Mouse (Mus musculus) fibroblast of lung, adult 2 months (primary cell): Measurements from ENCODE around the gene Qser1.

Experiments
- DNase-seq: peaks from one replicate; pipeline ENCODE4 v3.0.0-alpha.2; 2011; ENCODE audit warnings: low read depth

Gene Qser1

DNA sequence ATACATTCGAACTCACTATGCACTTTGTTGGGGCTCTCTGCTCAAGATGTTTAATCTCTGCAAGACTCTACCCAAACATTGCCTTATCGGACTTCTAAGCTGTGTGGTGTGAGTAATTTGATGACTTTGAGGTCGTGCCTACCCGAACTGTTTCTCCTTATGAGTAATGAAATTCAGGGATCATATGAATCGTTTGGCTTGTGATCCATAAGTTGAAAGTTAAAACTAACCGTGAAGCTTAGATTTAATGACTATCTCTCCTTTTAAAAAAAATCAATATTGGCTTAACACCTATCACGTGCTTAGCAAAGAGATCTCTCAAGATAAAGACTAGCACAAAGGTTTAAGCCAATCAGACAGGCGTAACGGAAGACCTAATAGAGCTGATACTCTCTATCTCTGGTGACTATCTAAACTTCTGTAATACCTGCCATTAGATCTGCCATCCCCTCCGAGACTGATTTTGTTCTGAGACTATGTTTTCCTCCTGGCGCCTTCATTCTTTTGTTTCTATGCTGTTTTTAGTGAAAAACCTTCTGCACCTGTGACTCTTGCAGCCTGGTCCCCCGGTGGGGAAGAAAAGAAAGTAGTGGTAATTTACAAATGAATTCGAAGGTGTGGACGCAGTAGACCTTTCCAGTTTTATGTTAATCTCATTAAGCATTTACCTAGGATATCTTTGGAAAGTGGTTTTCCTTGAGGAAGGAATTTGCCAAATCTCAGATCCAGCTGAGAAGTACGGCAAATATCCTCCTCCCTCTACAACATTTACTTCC, 1.2 kb upstream of the Qser1 start:
- DNase-seq: no peak

DNA sequence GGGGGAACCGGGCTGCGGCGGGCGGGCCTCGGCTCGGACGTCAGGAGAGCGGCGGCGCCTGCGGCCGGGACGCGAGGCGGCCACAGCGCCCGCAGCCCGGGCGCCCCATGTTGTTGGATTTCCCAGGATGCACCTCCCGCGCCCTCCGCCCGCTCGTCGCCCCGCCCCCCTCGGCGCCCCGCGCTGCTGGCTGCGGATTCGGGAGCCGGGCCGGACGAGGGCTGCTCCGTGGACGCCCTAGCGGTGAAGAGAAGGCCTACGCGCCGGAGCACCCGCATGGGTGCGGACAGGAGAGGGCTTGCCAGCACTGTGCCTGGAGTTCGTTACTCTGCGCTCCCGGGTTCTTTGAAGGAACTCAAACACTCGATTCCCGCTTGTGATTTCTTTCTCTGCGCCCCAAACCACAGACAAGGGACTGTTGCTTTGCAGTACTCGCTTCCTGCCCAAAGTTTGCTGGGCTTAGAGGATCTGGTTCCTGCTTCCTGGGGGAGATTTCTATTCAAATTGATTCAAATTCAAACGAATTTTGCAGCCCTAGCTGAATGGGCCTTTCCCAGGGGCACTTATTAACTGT, 393 bp upstream of the Qser1 start:
- peak; percentile 57 for DNase-seq

DNA sequence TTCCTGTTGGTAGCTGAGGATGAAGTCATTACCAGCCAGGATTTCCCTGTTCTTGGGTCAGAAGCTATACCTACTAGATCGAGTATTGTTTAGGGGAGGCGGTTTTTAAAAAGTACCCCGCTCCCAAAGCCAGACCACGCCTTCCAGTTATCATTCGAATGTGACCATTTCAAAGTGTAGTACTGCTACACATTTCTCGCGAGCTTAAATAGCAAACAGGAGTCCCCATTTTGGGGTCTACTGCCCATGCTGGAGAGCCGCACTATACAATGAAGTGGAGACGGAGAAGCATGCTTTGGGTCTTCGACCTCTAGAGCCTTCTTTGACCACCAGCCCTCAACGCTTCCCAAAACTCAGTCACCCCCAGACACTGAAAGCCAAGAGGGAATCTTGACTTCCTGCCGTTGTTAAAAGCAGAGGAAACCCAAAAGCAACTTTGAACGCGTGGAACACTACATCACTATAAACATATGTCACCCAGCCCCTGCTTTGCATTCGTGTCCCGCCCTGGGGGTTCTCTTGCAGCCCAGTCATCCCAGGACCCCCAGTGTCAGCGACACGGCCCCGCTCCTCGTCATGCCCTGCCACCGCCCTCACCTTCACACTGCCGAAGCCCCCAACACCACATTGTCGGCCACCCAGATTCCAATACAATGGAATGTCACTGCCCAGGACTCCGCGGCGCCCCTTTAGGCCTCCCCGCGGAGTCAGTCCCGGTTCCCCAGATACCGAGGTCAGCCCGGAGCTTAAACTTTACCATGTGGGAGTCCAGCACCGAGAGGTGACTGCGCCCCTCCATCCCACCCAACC, 794 bp downstream of the Qser1 start:
- no peak for DNase-seq

DNA sequence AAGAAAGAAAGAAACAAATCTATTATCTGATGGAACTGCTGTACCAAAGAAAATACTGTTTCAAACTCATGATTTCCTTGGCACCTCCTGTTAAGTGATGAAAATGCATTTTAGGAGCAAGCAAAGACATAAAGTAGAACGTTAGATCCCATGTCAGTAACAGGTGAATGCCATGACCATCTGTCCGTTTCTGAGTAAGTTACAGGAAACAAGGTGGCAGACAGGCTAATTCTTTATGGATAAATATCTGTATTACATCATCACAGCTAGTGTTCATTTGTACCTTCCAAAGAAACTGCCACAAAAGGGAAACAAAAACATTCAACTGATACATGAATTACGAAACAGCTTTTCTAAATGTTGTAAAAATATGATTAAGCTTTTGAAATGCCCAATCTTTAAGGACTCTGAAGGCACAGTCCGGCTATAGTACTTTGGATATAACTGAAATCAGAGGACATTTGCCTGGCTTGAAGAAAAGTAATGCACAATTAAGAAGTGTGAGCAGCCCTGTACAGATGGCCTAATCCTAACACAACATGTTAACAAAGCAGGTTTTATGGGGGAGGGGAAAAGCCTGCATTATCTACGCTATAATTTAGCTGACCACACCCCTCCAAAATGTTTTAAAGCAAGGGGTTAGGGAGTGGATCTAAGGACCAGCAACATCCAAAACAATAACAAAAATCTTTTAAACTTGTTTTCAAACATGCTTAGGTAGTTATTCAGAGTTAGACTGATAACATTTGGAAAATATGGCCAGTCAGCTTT, 2.2 kb downstream of the Qser1 start:
- DNase-seq: no peak

DNA sequence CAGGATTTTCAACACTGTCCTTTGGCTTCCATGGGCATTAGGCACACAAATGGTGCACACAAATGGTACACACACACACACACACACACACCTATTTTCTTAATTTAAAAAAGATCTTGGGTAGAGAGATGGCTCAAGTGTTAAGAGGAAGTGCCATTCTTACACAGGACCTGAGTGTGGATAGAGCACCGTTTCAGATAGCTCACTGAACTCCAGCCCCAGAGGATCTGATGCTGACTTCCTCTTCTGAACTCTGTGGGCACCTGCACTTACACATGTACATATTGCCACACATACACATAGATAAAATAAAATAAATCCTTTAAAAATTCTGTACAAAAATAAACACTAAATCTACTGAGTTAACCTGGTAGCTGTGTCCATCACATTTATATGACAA, 11.1 kb downstream of the Qser1 start:
- no peak for DNase-seq

DNA sequence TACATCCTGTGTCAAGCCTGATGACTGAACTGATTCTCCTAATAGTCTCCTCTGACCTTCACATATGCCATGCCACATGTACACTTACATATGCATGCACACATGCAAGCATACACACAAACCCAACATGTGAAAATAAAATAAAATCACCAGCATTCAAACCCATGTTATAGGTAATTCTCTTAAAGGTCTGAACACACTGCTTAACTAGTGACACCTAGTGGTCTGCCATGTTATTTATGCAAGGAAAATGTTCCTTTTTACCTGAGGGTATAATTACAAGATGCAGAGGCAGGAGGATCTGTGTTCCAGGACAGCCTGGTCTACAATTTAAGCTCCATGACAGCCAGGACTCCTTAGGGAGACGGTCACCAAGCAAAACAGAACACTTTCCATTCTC, 41.8 kb downstream of the Qser1 start:
- DNase-seq: no peak

DNA sequence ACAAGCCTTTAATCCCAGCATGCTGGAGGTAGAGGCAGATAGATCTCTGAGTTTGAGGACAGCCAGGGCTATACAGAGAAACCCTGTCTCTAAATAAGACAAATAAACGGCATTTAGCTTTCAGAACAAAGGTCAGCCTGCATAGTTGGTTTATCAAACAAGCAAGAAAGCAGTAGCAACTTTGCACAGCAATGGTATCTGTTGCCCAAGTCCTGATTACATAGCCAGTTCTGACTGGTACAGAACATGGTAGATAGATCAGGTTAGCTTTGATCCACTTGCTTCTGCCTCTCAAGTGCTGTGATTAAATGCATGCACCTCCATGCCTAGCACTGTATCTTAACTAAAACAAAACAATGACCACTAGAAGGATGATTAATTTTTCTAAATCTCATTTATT, 47.9 kb downstream of the Qser1 start:
- DNase-seq: no peak

DNA sequence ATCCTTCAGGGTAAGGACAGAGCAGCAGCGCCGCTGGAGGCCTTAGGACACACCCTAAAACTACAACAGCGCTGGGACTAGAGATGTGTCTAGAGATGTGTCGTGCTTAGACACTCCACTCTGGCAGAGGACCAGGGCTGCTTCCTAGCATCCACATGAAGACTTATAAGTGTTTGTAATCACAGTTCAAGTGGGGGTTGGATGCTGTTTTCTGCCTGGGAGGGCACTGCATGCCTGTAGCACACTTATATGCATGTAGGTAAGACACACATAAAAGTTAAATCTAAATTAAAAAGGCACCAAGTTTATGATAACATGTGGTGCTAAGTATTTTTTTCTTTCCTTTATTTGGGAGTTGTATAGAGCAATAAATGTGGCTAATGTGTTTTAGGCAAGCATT, 52.5 kb downstream of the Qser1 start:
- no peak for DNase-seq

DNA sequence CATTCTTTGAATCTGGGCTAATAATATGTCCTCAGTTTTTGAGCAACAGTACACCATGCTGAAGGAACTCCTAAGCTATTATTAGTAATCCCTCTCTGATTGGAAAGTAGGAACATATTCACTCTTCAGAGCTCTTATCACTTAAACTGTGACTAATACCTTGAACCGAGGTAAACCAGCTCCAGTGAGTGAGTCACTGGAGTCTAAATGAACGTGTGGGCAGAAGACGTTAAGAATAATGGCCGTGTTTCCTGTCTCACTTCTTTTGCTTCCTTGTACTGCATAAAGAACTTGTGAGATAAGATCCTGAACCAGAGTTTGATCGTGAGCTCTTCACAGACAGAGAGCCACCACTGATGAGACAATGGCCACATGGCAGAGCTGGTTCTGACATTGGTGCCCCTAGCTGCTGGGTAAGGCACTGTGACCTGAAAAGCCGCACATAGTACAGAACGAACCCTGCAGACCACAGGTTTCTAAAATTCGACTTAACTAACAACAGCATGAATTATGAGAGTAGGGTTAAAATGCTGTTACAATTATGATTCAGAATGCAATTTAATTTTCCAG, 53.3 kb downstream of the Qser1 start:
- DNase-seq: no peak

DNA sequence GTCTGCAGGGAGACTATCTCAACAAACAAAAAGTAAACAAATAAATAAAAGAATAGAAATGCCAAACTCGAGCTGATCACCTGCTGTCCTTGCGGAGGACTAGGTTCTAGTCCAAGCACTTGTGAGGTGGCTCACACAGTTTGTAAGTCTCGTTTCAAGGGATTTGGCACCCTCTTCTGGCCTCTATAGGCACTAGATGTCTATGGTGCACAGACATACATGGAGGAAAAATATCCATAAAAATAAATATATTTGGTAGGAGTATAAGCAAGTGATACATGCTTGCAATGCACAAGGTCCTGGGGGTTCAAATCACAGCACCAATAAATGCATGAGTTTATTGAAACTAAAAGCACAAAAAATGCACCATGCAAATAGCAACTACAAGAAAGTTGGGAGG, 65.9 kb downstream of the Qser1 start:
- no peak for DNase-seq

DNA sequence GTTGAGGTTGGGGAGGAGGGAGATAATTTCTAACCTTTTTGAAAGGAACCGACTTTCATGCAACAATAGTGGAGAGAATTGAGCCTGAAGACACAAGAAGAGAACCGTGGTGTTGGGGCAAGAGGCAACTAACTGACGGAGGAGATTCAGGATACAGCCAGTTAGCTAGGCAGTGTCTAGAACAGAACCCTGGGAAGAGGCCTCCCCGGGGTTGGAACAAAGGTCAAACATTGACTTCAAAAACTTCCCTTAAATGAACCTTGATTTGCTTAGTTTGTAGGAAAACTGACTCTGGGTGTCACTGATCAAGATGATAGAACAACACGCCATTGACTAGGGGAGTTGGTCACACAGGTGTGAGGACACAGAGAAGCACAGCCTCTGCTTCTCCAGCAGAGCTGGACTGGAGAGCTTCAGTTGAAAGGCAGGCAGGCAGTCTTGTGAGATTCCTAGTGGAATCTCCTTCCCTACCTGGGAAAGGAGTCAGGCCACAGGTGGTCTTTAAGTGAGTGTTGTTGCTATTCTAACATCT, 67.8 kb downstream of the Qser1 start:
- DNase-seq: no peak

DNA sequence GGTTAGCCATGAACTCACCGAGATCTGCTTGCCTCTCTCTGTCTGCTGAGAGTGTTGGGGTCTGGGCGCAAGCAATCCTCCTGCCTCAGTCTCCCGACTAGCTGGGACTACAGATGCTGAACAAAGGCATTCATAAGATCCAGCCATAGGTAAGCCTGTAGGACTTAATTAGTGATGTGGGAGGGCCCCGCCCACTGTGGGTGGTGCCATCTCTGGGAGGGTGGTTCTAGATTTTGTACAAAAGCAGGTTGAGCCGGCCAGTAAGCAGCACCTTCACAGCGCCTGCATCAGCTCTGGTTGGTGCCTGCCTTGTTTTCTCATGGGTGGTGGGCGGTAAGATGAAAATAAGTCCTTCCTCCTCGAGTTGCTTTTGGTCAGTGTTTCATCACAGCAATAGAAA, 70.3 kb downstream of the Qser1 start:
- no peak for DNase-seq

DNA sequence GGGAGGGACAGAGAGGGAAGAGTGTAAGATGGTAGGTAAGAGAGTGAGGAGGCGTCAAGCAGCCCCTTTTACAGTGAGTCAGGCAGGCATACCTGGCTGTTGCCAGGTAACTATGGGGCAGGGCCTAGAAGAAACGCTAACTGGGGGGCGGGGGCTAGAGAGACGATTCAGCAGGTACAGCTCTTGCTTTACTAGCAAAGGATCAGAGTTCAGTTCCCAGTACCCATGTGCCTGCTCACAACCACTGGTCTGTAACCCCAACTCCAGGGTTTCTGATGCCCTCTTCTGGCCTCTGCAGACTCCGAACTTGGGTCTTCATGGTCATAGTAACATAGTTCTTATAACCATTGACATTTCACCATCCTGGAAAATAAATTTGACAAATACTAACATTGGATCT, 72.6 kb downstream of the Qser1 start:
- no peak for DNase-seq

DNA sequence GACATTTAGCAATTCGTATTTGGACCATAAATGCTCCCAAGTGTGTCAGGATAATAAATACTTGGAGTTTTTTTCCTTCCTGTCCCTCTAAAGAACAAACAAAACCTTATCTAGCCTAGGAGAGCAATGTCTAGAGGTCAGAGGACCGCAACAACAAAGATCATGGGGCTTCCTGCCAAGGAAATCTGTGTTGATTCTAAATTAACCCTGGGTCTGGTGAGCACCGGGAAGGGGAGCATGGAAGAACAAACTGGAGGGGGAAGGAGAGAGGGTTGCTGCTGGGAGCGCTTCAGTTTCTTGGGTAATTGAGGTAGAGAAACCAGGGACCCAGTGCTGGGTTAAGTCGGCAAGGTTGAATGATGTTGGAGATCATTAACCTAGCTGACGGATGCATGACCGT, 73.4 kb downstream of the Qser1 start:
- no peak for DNase-seq

DNA sequence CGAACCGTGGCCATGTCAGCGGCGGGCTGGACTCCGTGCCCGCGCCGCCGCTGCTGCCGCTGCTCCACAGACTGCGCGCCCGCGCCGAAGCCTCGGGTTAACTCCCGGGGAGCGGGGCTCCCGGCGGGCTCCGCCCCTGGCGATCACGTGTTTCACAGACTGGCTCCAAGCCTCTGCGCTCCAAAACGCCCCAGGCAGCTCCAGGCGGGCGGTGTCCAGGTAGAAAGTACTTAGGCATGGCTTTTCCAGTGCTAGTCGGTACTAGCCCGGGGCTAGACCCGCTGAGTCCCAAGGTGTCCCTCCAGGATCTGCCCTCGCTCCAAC, 73.9 kb downstream of the Qser1 start, which contains the start of gene Depdc7:
TSS of gene Depdc7 (minus strand) at position 138 of the 324 bp plus-strand sequence.
- peak; percentile 34 for DNase-seq

DNA sequence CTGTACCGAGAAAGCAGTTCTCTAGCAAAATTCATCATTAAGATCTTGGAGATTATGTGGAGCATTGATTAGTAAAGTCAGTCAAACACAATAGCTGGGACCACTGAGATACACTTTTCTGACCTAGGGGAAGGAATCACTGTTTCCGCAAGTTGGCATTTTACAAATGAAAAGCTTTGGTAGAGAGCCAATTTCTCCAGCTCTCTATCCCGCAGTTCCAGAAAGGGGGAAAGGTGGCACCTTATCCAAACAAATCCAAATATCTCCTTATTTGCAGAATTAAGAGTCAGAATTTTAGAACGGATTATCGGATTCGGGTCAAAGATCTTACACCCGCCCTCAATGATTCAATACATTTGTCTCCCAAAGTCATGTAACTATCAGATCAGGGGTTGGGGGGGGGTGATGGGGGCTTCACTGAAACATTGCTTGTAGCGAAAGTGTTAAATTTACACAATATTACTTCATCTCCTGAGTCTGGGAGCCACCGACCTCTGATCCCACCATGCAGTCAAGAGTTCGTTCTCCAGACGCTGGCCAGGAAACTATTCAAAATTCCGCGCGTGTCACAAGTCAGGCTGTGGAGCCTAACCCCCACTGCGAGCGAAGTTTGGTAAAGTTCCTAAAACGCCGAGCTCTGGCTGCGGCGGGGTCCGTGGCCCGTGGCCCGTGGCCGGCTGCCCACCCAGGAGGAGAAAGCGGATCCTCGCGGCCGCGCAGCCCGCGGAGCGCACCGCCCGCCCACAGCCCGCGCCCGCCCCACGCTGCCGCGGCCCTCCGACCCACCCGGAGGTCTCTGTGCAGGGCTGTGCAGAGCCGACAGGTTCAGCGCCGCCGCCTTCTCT, 74.4 kb downstream of the Qser1 start:
- no peak for DNase-seq

DNA sequence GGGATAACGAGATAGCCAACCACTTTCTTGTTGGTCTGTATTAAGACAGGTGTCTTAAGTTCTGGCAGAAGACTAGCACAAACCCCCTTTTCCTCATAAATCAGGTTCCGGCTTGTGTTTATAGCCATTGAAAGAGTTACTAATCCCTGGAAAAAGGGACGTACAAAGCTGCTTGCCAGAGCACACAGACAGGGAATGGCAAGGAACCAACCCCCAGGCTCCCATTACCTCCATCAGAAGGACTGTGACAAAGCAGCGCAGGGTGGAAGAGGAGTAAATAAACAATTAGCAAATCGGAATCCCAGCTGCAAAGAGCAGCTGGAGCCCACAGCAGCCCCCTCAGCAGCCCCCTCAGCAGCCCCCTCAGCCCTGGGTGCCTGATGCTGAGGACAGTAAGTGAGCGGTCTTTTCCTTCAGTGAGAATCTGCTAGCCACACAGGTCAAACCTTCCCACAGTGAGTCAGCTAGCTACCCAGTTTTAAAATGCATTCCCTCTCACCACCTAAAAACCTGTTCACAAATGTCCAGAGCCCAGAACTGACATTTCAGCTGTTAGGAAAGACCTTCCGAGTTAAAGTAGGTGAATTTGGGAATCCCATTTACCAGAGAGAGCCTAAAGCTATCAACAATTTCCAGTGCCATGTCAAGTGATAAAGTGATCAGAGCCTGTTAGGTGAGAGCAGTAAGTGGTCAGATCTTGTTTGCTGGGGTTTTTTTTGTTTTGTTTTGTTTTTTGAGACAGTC, 75.4 kb downstream of the Qser1 start:
- no peak for DNase-seq

DNA sequence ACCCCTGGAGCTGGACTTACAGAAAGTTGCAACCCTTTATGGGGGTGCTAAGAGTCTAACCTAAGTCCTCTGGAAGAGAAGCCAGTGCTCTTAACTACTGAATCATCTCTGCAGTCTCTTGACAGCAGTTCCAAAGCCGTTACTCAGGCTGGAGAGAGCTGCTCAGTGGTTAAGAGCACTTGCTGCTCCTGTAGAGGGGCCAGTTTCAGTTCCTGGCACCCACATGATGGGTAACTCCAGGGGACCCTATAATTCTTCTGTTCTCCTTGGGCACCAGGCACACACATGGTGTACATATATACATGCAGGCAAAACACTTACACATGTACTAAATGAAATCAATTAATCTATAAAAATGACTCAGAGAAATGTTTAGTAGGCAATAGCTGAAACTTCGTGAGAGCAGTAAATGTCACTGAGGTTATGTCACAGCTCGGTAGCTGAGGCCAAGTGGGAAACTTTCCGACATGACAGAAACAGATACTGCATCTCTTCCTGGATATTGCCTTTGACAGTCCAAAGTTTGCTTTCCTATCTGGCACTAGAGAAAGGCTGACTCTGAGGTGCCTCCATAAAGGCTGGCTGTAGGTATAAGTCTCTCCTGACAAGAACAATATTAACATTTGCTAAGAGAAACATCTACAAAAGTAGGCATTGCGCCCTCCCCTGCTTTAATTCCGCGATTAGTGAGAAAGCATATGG, 76.2 kb downstream of the Qser1 start:
- no peak for DNase-seq

DNA sequence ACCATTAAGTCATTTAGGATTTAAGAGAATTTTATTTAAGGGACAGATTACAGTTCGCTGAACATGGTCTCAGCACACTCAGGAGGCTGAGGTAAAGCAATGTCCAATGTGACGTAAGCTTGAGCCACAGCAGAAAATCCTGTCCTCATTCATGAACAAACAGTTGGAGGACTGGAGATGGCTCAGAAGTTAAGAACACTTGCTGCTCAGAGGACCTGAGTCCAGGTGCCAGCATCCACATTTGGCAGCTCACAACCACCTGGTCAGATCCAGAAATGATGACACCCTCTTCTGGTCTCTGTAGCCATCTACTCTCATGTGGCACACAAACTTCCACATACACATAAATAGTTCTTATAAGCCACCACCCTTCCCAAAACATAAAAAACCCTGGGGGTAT, 76.9 kb downstream of the Qser1 start:
- no peak for DNase-seq

DNA sequence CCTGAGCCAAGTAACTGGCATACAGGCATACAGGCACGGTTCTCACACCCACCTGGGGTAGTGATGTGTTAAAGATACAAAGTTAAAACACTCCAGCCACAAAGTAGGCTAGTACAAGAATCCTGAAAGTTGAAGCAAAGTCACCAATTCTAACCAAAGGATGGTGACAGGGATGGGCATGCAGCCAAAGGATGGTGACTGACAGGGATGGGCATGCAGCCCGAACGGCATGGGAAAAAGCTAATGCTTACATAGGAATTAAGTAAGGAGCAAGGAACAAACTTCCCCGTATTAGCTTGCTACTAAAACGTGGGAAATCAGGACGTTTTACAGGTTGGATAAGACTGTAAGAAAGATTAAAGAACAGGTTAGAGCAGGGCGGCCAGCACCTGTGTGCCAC, 80.3 kb downstream of the Qser1 start:
- DNase-seq: no peak
